Mouse (Mus musculus): ENCODE results near the gene Cryga. TPM values are rescaled to one million over a fixed set of nuclear protein-coding genes. Genes with fewer than 3 reads are reported as not detected.

The Cryga gene
- total RNA-seq (2023; ENCODE audit: inconsistent age): not detected in 4 replicates

DNA sequence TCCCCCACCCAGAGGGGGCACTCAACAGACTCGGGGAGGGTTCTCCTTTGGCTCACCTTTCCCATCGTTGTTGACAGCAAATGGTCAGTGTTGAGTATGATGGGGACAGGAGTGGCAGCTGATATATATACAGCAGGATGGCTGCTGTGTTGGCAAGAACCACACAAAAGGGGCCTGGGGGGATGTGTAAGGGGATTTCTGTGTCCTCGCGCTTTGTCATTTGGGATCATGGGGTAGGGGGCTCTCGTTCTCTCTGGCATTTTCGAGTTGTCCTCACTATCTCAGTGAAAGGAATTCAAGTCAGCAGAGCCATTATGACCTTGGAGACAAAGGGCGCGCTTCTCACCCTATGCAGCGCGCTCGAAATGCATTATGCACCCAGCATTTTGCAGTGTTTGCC, at the start of gene Cryga:
Cryga (minus strand) TSS at position 101 of the 400 bp plus-strand sequence.

DNA sequence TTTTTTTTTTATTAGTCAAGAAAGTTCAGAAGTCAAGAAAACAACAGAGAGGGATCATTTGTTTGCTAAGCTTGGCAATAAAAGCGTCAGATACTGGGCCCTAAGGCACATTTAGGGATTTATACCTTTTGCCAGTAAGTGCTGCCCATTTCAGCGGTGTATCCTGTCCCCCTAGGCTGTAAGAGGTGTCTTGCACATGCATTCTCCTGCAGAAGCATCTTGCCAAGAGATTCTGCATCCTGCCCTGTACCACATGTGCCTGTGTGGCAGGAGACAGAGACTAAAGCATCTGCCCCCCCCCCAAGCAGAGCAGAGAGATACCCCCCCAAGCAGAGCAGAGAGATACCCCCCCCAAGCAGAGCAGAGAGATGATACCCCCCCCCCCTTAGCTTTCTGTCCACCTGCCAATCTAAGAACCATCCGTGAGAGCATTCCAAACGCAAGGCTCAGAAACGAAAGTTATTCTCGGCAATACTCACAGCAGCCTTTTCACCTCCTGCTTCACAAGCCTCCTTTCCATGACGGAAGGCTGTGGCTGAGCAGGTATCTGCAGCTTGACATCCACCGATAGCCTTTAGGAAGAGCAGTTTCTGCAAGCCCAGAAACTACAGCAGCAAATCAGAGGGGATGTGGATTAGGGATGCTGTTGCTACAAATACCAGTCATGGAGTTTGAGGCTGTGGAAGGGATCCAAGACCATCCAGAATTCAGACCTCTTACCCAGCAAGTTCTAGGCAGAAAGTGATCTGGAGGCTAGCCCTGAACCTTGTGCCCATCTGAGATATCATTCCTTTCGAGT, 19.6 kb upstream of the Cryga start, which contains the start of gene D630023F18Rik:
D630023F18Rik (minus strand) TSS at position 641 of the 799 bp plus-strand sequence.

GRCm38 (mm10) chr1:65119438-65119837, 16.3 kb upstream of the Cryga start, which contains the start of gene Gm28845:
Gm28845 (minus strand) TSS chr1:65119558.

DNA sequence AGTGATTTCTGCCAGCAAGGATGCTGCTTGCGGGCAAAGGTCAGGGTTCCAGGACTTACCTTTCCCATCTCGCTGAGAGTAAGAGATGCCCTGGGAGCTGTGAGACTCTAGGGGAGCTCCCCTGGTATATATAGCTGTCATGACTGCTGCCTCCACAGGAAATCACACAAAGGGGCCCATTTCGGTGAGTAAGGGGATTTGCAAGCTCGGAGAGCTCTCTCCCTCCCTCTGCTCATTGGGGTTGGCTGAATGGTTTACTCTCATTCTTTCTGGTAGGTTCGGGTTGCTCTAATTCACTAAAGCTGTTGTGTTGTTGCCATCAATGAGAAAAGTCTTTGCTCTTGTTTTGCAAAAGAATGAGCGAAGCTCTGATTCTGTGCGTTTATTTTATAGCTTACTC, 21.0 kb downstream of the Cryga start, which contains the start of gene Crygb:
Crygb (minus strand) TSS at position 101 of the 400 bp plus-strand sequence.

GRCm38 (mm10) chr1:65073589-65073988, 29.6 kb downstream of the Cryga start, which contains the start of gene Crygc:
Crygc (minus strand) TSS chr1:65073689.

DNA sequence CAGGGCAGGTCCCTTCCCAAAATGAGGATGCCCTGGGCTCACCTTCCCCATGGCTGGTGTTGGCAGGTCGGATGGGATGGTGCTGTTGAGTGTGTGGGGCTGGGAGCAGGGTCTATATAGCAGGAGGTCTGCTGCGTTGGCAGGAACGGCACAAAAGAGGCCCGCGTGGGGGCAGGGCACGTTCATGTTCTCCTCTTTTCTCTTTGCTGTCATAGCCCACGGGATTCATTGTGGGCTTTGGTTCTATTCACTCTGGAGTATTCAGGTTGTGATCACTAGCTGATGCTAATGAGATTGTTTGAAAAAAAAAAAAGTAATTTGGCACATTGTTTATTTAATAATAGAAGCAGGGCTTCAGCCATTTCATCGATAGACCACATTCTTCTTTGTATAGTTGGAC, 39.8 kb downstream of the Cryga start, which contains the start of gene Crygd:
Crygd (minus strand) TSS at position 101 of the 400 bp plus-strand sequence.

DNA sequence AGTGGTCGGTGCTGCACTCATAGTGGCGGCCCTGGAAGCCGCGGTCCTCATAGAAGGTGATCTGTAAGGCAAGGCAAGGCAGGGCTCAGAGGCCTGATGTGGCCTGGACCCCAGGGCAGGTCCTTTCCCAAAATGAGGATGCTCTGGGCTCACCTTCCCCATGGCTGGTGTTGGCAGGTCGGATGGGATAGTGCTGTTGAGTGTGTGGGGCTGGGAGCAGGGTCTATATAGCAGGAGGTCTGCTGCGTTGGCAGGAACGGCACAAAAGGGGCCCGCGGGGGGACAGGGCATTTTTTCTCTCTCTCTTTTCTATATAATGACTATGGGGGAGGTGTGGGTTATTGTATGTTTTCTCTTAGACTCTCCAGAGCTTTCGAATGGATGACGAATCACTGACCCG, 52.2 kb downstream of the Cryga start, which contains the start of gene Cryge:
Cryge (minus strand) TSS at position 198 of the 400 bp plus-strand sequence.

Other genes with a start within 250 kb of the Cryga start
- gene Plekhm3, start 146.5 kb downstream of the Cryga start, total RNA-seq (2023; ENCODE audit: inconsistent age): 94.1 to 99.0 TPM (median 96.4 TPM) in 4 replicates
- gene Akr1cl, start 70.6 kb downstream of the Cryga start, total RNA-seq (2023; ENCODE audit: inconsistent age): not detected in 4 replicates
- gene Cryge, start 52.2 kb downstream of the Cryga start, total RNA-seq (2023; ENCODE audit: inconsistent age): not detected in 4 replicates
- gene Crygd, start 39.9 kb downstream of the Cryga start, total RNA-seq (2023; ENCODE audit: inconsistent age): not detected in 4 replicates
- not detected in 4 replicates for gene Crygc, start 29.7 kb downstream of the Cryga start, total RNA-seq (2023; ENCODE audit: inconsistent age)
- gene Crygb, start 21.1 kb downstream of the Cryga start, total RNA-seq (2023; ENCODE audit: inconsistent age): not detected in 4 replicates
- not detected in 4 replicates for gene Gm28845, start 16.2 kb upstream of the Cryga start, total RNA-seq (2023; ENCODE audit: inconsistent age)
- gene D630023F18Rik, start 19.8 kb upstream of the Cryga start, total RNA-seq (2023; ENCODE audit: inconsistent age): not detected in 4 replicates
- 4.7 to 7.3 TPM (median 5.7 TPM) in 4 replicates for gene Idh1, start 83.1 kb upstream of the Cryga start, total RNA-seq (2023; ENCODE audit: inconsistent age)
- 52.7 to 64.8 TPM (median 60.1 TPM) in 4 replicates for gene Pikfyve, start 83.3 kb upstream of the Cryga start, total RNA-seq (2023; ENCODE audit: inconsistent age)
- not detected in 4 replicates for gene Pth2r, start 178.7 kb upstream of the Cryga start, total RNA-seq (2023; ENCODE audit: inconsistent age)

All from B cell, adult (primary cell).